Mouse (Mus musculus) bone marrow macrophage, adult 2 months (primary cell): Measurements from ENCODE around the gene Hexb. TPM values are rescaled to one million over a fixed set of nuclear protein-coding genes. Genes with fewer than 3 reads are reported as not detected.
"Not testable (repeated sequence)": the region's sequence is repeated elsewhere in the genome, so short reads cannot be mapped to it uniquely, and the experiment has no call there.

ENCODE experiments used
- H3K27ac ChIP-seq: 2 replicates; pipeline ENCODE4 v1.5.1; 2012; ENCODE audit warnings: low read depth, low read length; ENCODE audit not compliant: insufficient read depth
- H3K4me1 ChIP-seq: 2 replicates; pipeline ENCODE4 v1.6.1; 2012; ENCODE audit warnings: low read length; ENCODE audit not compliant: control insufficient read depth, insufficient read depth
- H3K4me3 ChIP-seq: 2 replicates; pipeline ENCODE4 v1.5.1; 2012; ENCODE audit warnings: mild to moderate bottlenecking, low read length, moderate library complexity; ENCODE audit not compliant: insufficient read depth
- CTCF ChIP-seq: IDR thresholded peaks from 2 replicates; pipeline ENCODE4 v1.5.1; 2012; ENCODE audit warnings: low read depth, mild to moderate bottlenecking, low read length, moderate library complexity
- POLR2A ChIP-seq: IDR thresholded peaks from 2 replicates; pipeline ENCODE4 v1.6.1; 2012; ENCODE audit warnings: mild to moderate bottlenecking, low read depth, low read length, borderline replicate concordance
- polyA plus RNA-seq: library from polyadenylated mRNA; stranded (reverse); fragments of >200 nt; gene quantifications from 2 replicates; pipeline ENCODE4 v1.2.4, GENCODE M21; 2012; ENCODE audit not compliant: missing spikeins, insufficient read depth, insufficient read length

The Hexb gene
- polyA plus RNA-seq, 1 experiment, result 325 TPM

DNA sequence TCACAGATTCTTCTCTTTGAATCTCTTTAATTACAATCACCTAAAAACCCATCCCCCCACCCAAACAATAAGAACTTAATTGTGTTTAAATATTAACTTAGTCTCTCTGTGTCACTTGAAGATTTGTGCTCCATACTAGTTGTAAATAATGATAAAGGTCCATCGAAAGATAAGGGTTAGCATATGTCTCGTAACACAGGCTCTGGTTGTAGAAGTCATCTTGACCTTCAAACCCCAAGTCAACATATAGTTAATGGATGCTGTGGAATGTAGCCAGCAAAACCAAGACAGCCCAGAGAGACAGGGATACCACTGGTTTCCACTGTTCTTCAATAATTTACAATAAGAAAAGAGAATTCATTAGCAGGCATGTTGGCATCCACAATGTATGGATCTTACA is 14.0 kb downstream of the Hexb start:
- H3K27ac ChIP-seq, result no peak overlapping the region
- TF ChIP-seq POLR2A (no peak), CTCF (no peak)
- peaks cover 23% of the 10 kb centered on the region for H3K4me1 ChIP-seq
- H3K4me3 ChIP-seq, result no peak overlapping the region

DNA sequence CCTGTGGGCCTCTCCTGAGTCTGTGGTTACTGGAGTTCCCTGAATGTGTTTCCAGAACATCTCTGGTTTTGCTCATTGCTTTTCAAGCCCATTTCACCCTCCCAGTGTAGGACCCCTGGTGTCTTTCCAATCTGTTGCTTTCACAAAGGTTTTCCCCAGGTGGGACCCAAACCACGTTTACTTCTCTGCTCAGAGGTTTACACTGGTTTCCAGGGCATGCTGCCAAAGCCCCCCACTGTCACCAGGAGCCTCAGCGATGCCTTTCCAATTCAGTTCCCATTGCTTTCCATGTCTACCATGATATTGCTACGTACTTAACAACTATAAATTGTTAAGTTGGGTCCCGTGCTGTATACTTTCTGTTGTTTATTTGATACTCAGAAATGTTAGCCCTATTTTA is 15.3 kb downstream of the Hexb start:
- Histone ChIP-seq H3K4me3 (no peak overlapping the region), H3K27ac (no peak overlapping the region), H3K4me1 (peaks cover 16% of the 10 kb centered on the region)
- TF ChIP-seq POLR2A (no peak), CTCF (no peak)

DNA sequence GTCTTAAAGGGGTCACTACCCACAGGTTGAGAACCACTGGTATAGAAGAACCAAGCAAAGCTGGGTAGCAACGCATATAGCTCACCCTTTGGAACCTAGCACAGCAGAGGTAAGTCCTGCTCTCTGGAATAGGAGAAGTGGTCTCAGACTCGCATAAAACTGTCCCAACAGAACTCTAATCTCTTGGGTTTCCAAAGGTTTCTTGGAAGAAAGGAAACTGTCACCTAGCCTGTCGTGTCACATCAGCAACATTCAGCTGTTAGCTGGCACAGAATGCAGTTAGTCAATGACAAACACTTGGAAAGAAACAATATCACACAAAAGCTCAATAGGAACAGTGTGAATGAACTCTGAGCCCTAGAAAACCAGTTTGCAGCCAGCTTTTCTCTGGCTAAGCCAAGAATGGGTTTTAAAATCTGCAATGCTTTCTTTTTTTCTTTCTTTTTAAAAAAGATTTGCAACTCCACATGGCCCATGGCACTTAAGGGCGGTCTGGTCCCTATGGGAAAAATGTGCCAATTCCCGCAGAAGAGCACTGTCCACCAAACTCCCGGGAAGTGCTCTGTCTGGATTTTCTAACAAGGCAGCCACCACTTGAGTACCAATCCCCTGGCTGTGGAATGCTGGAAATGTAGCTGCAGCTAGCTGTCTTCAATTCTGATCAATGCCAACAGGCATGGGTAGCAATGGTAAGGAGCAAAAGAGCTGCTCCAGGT is 17.9 kb downstream of the Hexb start:
- TF ChIP-seq CTCF, result no peak
- TF ChIP-seq POLR2A, result no peak
- Histone ChIP-seq H3K4me3 (no peak overlapping the region), H3K4me1 (no peaks in the 10 kb centered on the region), H3K27ac (no peak overlapping the region)

DNA sequence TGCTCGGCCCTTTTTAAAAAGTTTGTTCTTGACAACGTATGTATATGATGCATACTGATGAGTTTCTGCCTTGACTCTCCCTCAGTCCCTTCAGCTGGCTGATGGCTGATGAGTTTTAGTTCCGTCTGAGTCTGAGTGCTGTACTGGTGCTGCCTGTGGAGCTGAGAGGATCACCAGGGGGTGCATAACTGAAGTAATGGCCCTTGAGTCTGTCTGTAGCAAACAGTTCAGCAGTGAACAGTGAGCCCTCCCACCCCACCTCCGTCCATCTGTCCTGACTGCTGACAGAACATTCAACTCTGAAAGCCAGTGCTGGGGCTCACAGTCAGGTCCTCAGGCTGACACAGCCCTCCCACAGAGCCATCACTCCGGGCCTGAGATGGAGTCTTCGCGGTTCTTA is 19.2 kb downstream of the Hexb start:
- TF ChIP-seq CTCF (no peak), POLR2A (no peak)

DNA sequence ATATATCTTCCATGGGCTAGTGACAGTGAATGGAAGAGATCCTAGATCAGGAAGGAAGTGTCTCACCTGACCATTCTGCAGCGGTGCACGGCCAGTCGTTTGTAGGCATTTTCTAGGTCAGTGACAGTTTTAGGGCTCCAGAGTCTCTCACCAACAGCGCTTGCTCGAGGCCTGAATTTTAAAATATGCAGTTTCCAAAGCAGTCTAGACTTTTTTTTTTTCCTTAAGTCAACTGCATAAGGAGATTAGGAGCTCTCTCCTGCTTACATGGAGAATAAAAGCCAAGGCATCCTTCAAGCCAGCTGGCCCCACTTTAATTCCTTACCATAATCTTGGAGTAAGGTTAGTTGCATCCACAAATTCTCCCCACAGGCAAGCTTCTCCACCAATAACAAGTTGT is 21.4 kb downstream of the Hexb start:
- TF ChIP-seq POLR2A, result no peak
- TF ChIP-seq CTCF, result no peak
- Histone ChIP-seq H3K4me3 (no peak overlapping the region), H3K27ac (no peak overlapping the region), H3K4me1 (no peaks in the 10 kb centered on the region)

More for the DNA sequence above, 19.2 kb downstream of the Hexb start:
- Histone ChIP-seq H3K4me3 (no peak overlapping the region), H3K27ac (no peak overlapping the region), H3K4me1 (no peaks in the 10 kb centered on the region)

DNA sequence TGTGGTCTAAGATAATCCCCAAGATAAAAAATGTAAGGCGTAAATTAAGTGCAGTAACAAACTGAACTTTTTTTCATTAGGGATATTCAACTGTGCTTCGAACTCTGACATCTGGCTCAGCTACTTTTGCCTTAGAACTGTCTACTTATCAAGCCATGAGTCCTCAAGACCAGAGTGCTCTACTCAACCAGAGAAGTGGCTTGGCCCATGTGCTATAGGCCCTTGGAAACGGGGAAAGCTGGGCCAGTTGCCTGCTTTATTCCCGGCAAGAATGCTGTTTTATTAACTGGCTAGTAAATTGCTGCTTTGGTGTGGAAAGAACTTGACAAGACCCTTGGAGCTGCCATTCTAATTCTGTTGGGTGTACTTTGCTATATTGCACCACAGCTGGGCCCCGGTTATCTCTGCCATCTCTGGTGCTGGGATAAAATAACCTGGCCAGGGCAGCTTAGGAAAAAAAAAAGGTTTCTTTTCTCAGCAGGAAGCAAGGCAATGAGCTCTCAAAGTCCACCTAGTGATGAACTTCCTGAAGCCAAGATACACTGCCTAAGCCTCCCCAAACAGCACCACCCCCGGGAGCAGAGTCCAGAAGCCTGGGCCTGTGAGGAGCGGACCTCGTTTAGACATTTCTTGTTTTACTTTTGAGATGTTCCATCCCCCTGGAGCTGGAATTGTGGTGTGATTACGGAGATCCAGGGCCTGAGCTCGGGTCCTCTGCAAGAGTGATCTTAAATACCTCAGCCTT is 22.5 kb downstream of the Hexb start:
- TF ChIP-seq CTCF, result no peak
- TF ChIP-seq POLR2A, result no peak
- Histone ChIP-seq H3K4me1 (no peaks in the 10 kb centered on the region), H3K4me3 (no peak overlapping the region), H3K27ac (no peak overlapping the region)

DNA sequence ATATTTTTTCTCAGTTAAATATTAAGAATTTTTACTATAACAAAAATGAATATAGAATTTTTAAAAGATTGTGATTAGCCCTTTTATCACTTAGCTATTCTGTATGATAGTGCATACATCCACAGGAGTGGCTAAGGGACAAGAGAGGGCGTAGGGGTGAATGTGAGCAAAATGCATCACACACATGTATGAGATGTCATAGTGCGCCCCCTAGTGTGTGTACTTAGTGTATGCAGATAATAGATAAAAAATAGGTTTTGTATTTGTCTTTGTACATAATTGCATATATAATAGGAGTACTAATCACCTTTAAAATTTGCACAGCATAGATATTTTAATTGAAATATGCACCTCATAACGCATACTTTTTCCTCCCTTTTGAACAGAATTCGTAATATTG is 52.3 kb downstream of the Hexb start:
- no peak for TF ChIP-seq POLR2A
- no peak for TF ChIP-seq CTCF
- H3K4me3 ChIP-seq, result no peak overlapping the region
- H3K27ac ChIP-seq, result no peak overlapping the region
- H3K4me1 ChIP-seq, result no peaks in the 10 kb centered on the region

DNA sequence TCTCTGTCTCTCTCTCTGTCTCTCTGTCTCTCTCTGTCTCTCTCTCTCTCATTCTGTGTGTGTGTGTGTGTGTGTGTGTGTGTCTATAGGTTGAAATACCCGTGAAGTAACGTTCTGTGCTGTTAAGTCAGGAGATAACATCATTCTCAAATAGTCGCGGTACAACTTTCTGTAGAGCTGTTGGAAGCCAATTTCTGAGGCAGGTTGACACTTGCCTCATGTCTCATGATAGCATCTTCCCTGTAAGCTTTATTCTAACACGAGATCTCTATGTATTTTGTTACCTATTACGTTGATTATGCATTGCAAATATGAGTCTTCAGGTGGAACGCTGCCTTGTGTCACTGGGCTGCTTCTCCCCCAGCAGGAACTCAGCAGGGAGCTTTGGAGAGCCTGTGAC is 55.8 kb downstream of the Hexb start:
- no peak overlapping the region for H3K27ac ChIP-seq
- no peak for TF ChIP-seq POLR2A
- TF ChIP-seq CTCF, result no peak
- H3K4me1 ChIP-seq, result no peaks in the 10 kb centered on the region
- no peak overlapping the region for H3K4me3 ChIP-seq

DNA sequence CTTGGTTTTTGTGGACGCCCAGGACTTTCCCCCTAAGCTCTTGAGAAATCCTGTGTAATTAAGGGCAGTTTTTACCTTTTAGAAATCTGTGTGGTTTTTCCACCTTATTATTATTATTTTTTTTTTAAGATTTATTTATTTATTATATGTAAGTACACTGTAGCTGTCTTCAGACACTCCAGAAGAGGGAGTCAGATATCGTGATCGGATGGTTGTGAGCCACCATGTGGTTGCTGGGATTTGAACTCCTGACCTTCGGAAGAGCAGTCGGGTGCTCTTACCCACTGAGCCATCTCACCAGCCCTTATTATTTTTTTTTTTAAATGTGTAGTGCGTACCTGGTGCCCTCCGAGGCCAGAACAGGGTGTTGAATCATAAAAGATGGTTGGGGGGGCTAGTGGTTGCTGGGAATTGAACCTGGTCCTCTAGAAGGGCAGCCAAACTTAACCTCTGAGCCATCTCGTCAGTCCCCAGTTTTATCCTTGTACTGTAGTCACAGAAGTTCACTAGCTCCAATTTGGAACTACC is 59.7 kb downstream of the Hexb start:
- Histone ChIP-seq H3K4me3 (peak overlapping the region; percentile 100), H3K27ac (peak overlapping the region; percentile 87)
- not testable (repeated sequence) for H3K4me1 ChIP-seq
